Mouse (Mus musculus) kidney, postnatal 0 days (tissue): Measurements from ENCODE around the gene Ngdn. TPM values are rescaled to one million over a fixed set of nuclear protein-coding genes. Genes with fewer than 3 reads are reported as not detected.

Experiments
- ATAC-seq: fragments of 200-750 bp; cut with Nextera tagmentation; replicated peaks from 2 replicates; pipeline ENCODE4 v1.8.0; 2017; ENCODE audit warnings: low read depth, moderate number of reproducible peaks, moderate TSS enrichment, moderate library complexity; ENCODE audit not compliant: low FRiP score
- DNase-seq: peaks from one replicate; pipeline ENCODE4 v3.0.0-alpha.2; 2016; ENCODE audit warnings: low spot score
- H3K27ac ChIP-seq: fragments of 300-500 bp; sonication (generic); 2 replicates; pipeline ENCODE4 v1.5.1; 2014; ENCODE audit warnings: mild to moderate bottlenecking
- H3K27me3 ChIP-seq: fragments of 300-500 bp; sonication (generic); 2 replicates; pipeline ENCODE4 v1.6.1; 2014; ENCODE audit warnings: low read length, mixed read lengths; ENCODE audit not compliant: insufficient read depth
- H3K36me3 ChIP-seq: fragments of 300-500 bp; sonication (generic); 2 replicates; pipeline ENCODE4 v1.6.1; 2014; ENCODE audit warnings: low read length, mixed read lengths; ENCODE audit not compliant: insufficient read depth
- H3K4me1 ChIP-seq: fragments of 300-500 bp; sonication (generic); replicated peaks from 2 replicates; pipeline ENCODE4 v1.6.1; 2014; ENCODE audit warnings: antibody characterized with exemption, low read length, mixed read lengths; ENCODE audit not compliant: insufficient read depth
- H3K4me2 ChIP-seq: fragments of 300-500 bp; sonication (generic); 2 replicates; pipeline ENCODE4 v1.6.1; 2014; ENCODE audit warnings: mild to moderate bottlenecking, low read length, moderate library complexity, mixed read lengths
- H3K4me3 ChIP-seq: fragments of 300-500 bp; sonication (generic); replicated peaks from 2 replicates; pipeline ENCODE4 v1.5.1; 2014; ENCODE audit warnings: low read depth, low read length
- H3K9ac ChIP-seq: fragments of 300-500 bp; sonication (generic); 2 replicates; pipeline ENCODE4 v1.6.1; 2014; ENCODE audit warnings: low read depth, low read length
- H3K9me3 ChIP-seq: fragments of 300-500 bp; sonication (generic); replicated peaks from 2 replicates; pipeline ENCODE4 v1.6.1; 2016; ENCODE audit warnings: low read length, inconsistent platforms, mixed read lengths
- CTCF ChIP-seq: IDR thresholded peaks from 2 replicates; pipeline ENCODE4 v1.5.1; 2016; ENCODE audit warnings: antibody characterized with exemption, low read depth, mild to moderate bottlenecking, moderate library complexity
- WGBS: fragments of 180-500 bp; shearing (Covaris S2); extraction: QIAGEN DNeasy Blood & Tissue Kit; methylation state at CpG from one replicate; pipeline ENCODE4 v1.1.7; 2014; 5-methylcytosine and 5-hydroxymethylcytosine counted together
- microRNA counts: library from miRNA; unstranded; fragments of <30 nt; microRNA quantifications from one replicate; lab custom pipeline; 2015
- microRNA-seq: library from miRNA; unstranded; fragments of <30 nt; microRNA quantifications from one replicate; pipeline ENCODE4, GENCODE M21; 2016
- polyA plus RNA-seq: library from polyadenylated mRNA; unstranded; fragments of >200 nt; fragmentation: Nextera tagmentation; extraction: Ambion mirVana; gene quantifications from 2 replicates; pipeline ENCODE4 v1.2.1, GENCODE M21; 2015

Gene Ngdn
- polyA plus RNA-seq, 1 experiment from 2014 or later: 68.9 TPM

- no peaks in the 10 kb centered on the region for H3K4me1 ChIP-seq
- peak; percentile 38 for DNase-seq
- ATAC-seq: no peak; the same call in 1 of the 2 replicates
- peak overlapping the region; percentile 40 for H3K4me2 ChIP-seq
- TF ChIP-seq CTCF: no peak
- 0 out of 2 replicates have a peak, but pooled peaks cover under 1% of the 10 kb centered on the region for H3K36me3 ChIP-seq
- no peak overlapping the region for H3K4me3 ChIP-seq
- 14% methylated on average over 19 of the region's 19 CpGs for WGBS
- H3K9ac ChIP-seq: peak overlapping the region; percentile 23; the same call in 1 of the 2 replicates
- no peaks in the 10 kb centered on the region for H3K27me3 ChIP-seq
- H3K27ac ChIP-seq: no peak overlapping the region
- no peaks in the 10 kb centered on the region for H3K9me3 ChIP-seq
Observed at GRCm38 (mm10) chr14:55071756-55072155, 56.5 kb downstream of the Ngdn start.

MicroRNA genes within 50 kb of the gene (microRNA counts, 519-probe panel; counts per million panel counts)
- 330 counts per million, percentile 68 among the panel's probes with 10 or more counts for microRNA mmu-miR-208b (lab: Ali Mortazavi, UCI)

Small RNA genes within 50 kb of the gene (microRNA-seq; reads per million reads assigned to microRNA genes)
- gene Mir208b: 1.6 reads per million

Other genes with a start within 250 kb of the Ngdn start
- 25.4 and 25.7 TPM in 2 replicates for gene Slc7a8, start 233.5 kb upstream of the Ngdn start, polyA plus RNA-seq
- gene Rnf212b, start 201.3 kb upstream of the Ngdn start, polyA plus RNA-seq: 0.80 and 1.2 TPM in 2 replicates
- gene Homez, start 144.5 kb upstream of the Ngdn start, polyA plus RNA-seq: 18.7 and 19.9 TPM in 2 replicates
- 3.1 and 4.2 TPM in 2 replicates for gene Ppp1r3e, start 137.9 kb upstream of the Ngdn start, polyA plus RNA-seq
- gene Bcl2l2, start 132.1 kb upstream of the Ngdn start, polyA plus RNA-seq: 5.3 and 5.6 TPM in 2 replicates
- 1.7 and 2.5 TPM in 2 replicates for gene Gm20521, start 132.0 kb upstream of the Ngdn start, polyA plus RNA-seq
- 113 and 123 TPM in 2 replicates for gene Pabpn1, start 123.0 kb upstream of the Ngdn start, polyA plus RNA-seq
- 39.9 and 48.1 TPM in 2 replicates for gene Slc22a17, start 102.3 kb upstream of the Ngdn start, polyA plus RNA-seq
- 15.0 and 16.0 TPM in 2 replicates for gene Efs, start 89.3 kb upstream of the Ngdn start, polyA plus RNA-seq
- gene Il25, start 82.8 kb upstream of the Ngdn start, polyA plus RNA-seq: 0.11 TPM in 1 of 2 replicates, not detected in the other
- gene Cmtm5, start 79.2 kb upstream of the Ngdn start, polyA plus RNA-seq: 1.9 and 2.1 TPM in 2 replicates
- 0.34 and 0.62 TPM in 2 replicates for gene Myh6, start 48.5 kb upstream of the Ngdn start, polyA plus RNA-seq
- not detected in 2 replicates for gene Gm17428, start 38.5 kb upstream of the Ngdn start, polyA plus RNA-seq
- 0.16 and 0.88 TPM in 2 replicates for gene Myh7, start 20.8 kb upstream of the Ngdn start, polyA plus RNA-seq
- gene Zfhx2, start 76.9 kb downstream of the Ngdn start, polyA plus RNA-seq: 2.0 and 2.4 TPM in 2 replicates
- 20.8 and 21.6 TPM in 2 replicates for gene Thtpa, start 79.3 kb downstream of the Ngdn start, polyA plus RNA-seq
- 15.8 and 16.8 TPM in 2 replicates for gene Ap1g2, start 91.1 kb downstream of the Ngdn start, polyA plus RNA-seq
- gene Jph4, start 101.5 kb downstream of the Ngdn start, polyA plus RNA-seq: 0.30 and 0.34 TPM in 2 replicates
- gene Dhrs2, start 206.6 kb downstream of the Ngdn start, polyA plus RNA-seq: 0.09 TPM in 1 of 2 replicates, not detected in the other